Mouse (Mus musculus): Measurements from ENCODE around the gene Kremen1. TPM values are rescaled to one million over a fixed set of nuclear protein-coding genes. Genes with fewer than 3 reads are reported as not detected.

Gene Kremen1
- polyA plus RNA-seq, 1 experiment from 2014 or later = 24.2 TPM

GRCm38 (mm10) chr11:5163421-5163820 lies 97.9 kb downstream of the Kremen1 start:
- Histone ChIP-seq H3K4me2 (no peak overlapping the region), H3K36me3 (no peaks in the 10 kb centered on the region), H3K9me3 (peaks cover 4% of the 10 kb centered on the region; the same call in 1 of the 2 replicates), H3K4me3 (replicated peaks) (no peak overlapping the region), H3K9ac (replicated peaks) (no peak overlapping the region), H3K27ac (no peak overlapping the region), H3K27me3 (no peaks in the 10 kb centered on the region), H3K4me1 (replicated peaks) (peaks cover 23% of the 10 kb centered on the region)
- ATAC-seq (ENCODE audit: insufficient number of reproducible peaks, insufficient read depth, low FRiP score, low TSS enrichment, low read depth) = no peak
- 85% methylated on average over 8 of the region's 8 CpGs for WGBS

GRCm38 (mm10) chr11:5160722-5161485 lies 100.5 kb downstream of the Kremen1 start:
- H3K27me3 ChIP-seq = no peaks in the 10 kb centered on the region
- H3K36me3 ChIP-seq = no peaks in the 10 kb centered on the region

GRCm38 (mm10) chr11:5158056-5158455 lies 103.3 kb downstream of the Kremen1 start:
- WGBS = 78% methylated on average over 11 of the region's 11 CpGs
- no peak overlapping the region for H3K4me2 ChIP-seq
- H3K9ac ChIP-seq (replicated peaks) = no peak overlapping the region
- H3K27ac ChIP-seq = no peak overlapping the region
- peaks cover 4% of the 10 kb centered on the region; the same call in 1 of the 2 replicates for H3K9me3 ChIP-seq
- no peak overlapping the region for H3K4me3 ChIP-seq (replicated peaks)
- ATAC-seq (ENCODE audit: insufficient number of reproducible peaks, insufficient read depth, low FRiP score, low TSS enrichment, low read depth) = no peak
- H3K27me3 ChIP-seq = no peaks in the 10 kb centered on the region
- peaks cover 17% of the 10 kb centered on the region for H3K4me1 ChIP-seq (replicated peaks)
- no peaks in the 10 kb centered on the region for H3K36me3 ChIP-seq

More at GRCm38 (mm10) chr11:5160722-5161485, 100.5 kb downstream of the Kremen1 start:
- Histone ChIP-seq H3K4me2 (no peak overlapping the region), H3K4me1 (replicated peaks) (peaks cover 24% of the 10 kb centered on the region), H3K27ac (no peak overlapping the region), H3K9ac (replicated peaks) (no peak overlapping the region), H3K9me3 (peaks cover 4% of the 10 kb centered on the region; the same call in 1 of the 2 replicates), H3K4me3 (replicated peaks) (no peak overlapping the region)
- ATAC-seq (ENCODE audit: insufficient number of reproducible peaks, insufficient read depth, low FRiP score, low TSS enrichment, low read depth) = no peak
- 69% methylated on average over 17 of the region's 17 CpGs for WGBS

- no peak for ATAC-seq (ENCODE audit: insufficient number of reproducible peaks, insufficient read depth, low FRiP score, low TSS enrichment, low read depth)
- no peak overlapping the region for H3K4me2 ChIP-seq
- peak overlapping the region; percentile 18; the same call in 1 of the 2 replicates for H3K27ac ChIP-seq
- 31% methylated on average over 10 of the region's 10 CpGs for WGBS
- no peak overlapping the region for H3K4me3 ChIP-seq (replicated peaks)
- H3K27me3 ChIP-seq = peaks cover 16% of the 10 kb centered on the region
- no peak overlapping the region for H3K9ac ChIP-seq (replicated peaks)
- no peaks in the 10 kb centered on the region for H3K36me3 ChIP-seq
- no peaks in the 10 kb centered on the region for H3K9me3 ChIP-seq
- peaks cover 27% of the 10 kb centered on the region for H3K4me1 ChIP-seq (replicated peaks)
These were observed 106.2 kb downstream of the Kremen1 start for GRCm38 (mm10) chr11:5154961-5155805.

GRCm38 (mm10) chr11:5151680-5152337 lies 109.5 kb downstream of the Kremen1 start, which contains the start of gene Emid1:
Emid1 (minus strand) TSS chr11:5152257.
- Histone ChIP-seq H3K9ac (replicated peaks) (peak within 1 kb of the TSS; percentile 82), H3K36me3 (no peaks in the 10 kb centered on the region), H3K9me3 (no peaks in the 10 kb centered on the region), H3K27me3 (peaks cover 28% of the 10 kb centered on the region), H3K27ac (no peak within 1 kb of the TSS), H3K4me3 (replicated peaks) (peak within 1 kb of the TSS; percentile 64), H3K4me1 (replicated peaks) (peaks cover 38% of the 10 kb centered on the region), H3K4me2 (peak within 1 kb of the TSS; percentile 84)
- 1% methylated on average over 51 of the region's 53 CpGs for WGBS
- ATAC-seq (ENCODE audit: insufficient number of reproducible peaks, insufficient read depth, low FRiP score, low TSS enrichment, low read depth) = peak; percentile 52

- WGBS = 42% methylated on average over 4 of the region's 4 CpGs
- Histone ChIP-seq H3K9me3 (no peaks in the 10 kb centered on the region), H3K36me3 (no peaks in the 10 kb centered on the region), H3K4me1 (replicated peaks) (peaks cover 36% of the 10 kb centered on the region), H3K4me3 (replicated peaks) (peak overlapping the region; percentile 64), H3K27ac (no peak overlapping the region), H3K9ac (replicated peaks) (peak overlapping the region; percentile 82), H3K27me3 (peaks cover 28% of the 10 kb centered on the region), H3K4me2 (peak overlapping the region; percentile 84)
- ATAC-seq (ENCODE audit: insufficient number of reproducible peaks, insufficient read depth, low FRiP score, low TSS enrichment, low read depth) = no peak
These were observed 110.1 kb downstream of the Kremen1 start for GRCm38 (mm10) chr11:5151247-5151630.

- Histone ChIP-seq H3K4me3 (replicated peaks) (no peak overlapping the region), H3K4me1 (replicated peaks) (peaks cover 32% of the 10 kb centered on the region), H3K4me2 (peak overlapping the region; percentile 84; the same call in 1 of the 2 replicates), H3K9me3 (no peaks in the 10 kb centered on the region), H3K27me3 (peaks cover 28% of the 10 kb centered on the region), H3K9ac (replicated peaks) (no peak overlapping the region), H3K36me3 (no peaks in the 10 kb centered on the region), H3K27ac (no peak overlapping the region)
- WGBS = 66% methylated on average over 9 of the region's 9 CpGs
- no peak for ATAC-seq (ENCODE audit: insufficient number of reproducible peaks, insufficient read depth, low FRiP score, low TSS enrichment, low read depth)
These were observed 110.7 kb downstream of the Kremen1 start for GRCm38 (mm10) chr11:5150416-5151246.

- no peak overlapping the region for H3K9ac ChIP-seq (replicated peaks)
- no peaks in the 10 kb centered on the region for H3K36me3 ChIP-seq
- no peak overlapping the region for H3K4me3 ChIP-seq (replicated peaks)
- H3K9me3 ChIP-seq = no peaks in the 10 kb centered on the region
- ATAC-seq (ENCODE audit: insufficient number of reproducible peaks, insufficient read depth, low FRiP score, low TSS enrichment, low read depth) = no peak
- H3K27me3 ChIP-seq = peaks cover 28% of the 10 kb centered on the region
- H3K4me1 ChIP-seq (replicated peaks) = peaks cover 25% of the 10 kb centered on the region
- 78% methylated on average over 9 of the region's 9 CpGs for WGBS
- no peak overlapping the region for H3K4me2 ChIP-seq
- H3K27ac ChIP-seq = no peak overlapping the region
These were observed 111.4 kb downstream of the Kremen1 start for GRCm38 (mm10) chr11:5149955-5150354.

GRCm38 (mm10) chr11:5149249-5149648 lies 112.1 kb downstream of the Kremen1 start:
- H3K4me3 ChIP-seq (replicated peaks) = no peak overlapping the region
- no peaks in the 10 kb centered on the region for H3K36me3 ChIP-seq
- H3K9me3 ChIP-seq = no peaks in the 10 kb centered on the region
- H3K27me3 ChIP-seq = peaks cover 28% of the 10 kb centered on the region
- H3K4me2 ChIP-seq = no peak overlapping the region
- H3K9ac ChIP-seq (replicated peaks) = no peak overlapping the region
- no peak overlapping the region for H3K27ac ChIP-seq
- ATAC-seq (ENCODE audit: insufficient number of reproducible peaks, insufficient read depth, low FRiP score, low TSS enrichment, low read depth) = no peak
- peaks cover 21% of the 10 kb centered on the region; the same call in 1 of the 2 replicates for H3K4me1 ChIP-seq (replicated peaks)
- 44% methylated on average over 7 of the region's 7 CpGs for WGBS

GRCm38 (mm10) chr11:5145600-5145999 lies 115.8 kb downstream of the Kremen1 start:
- no peak for ATAC-seq (ENCODE audit: insufficient number of reproducible peaks, insufficient read depth, low FRiP score, low TSS enrichment, low read depth)
- no peak overlapping the region for H3K9ac ChIP-seq (replicated peaks)
- 75% methylated on average over 3 of the region's 3 CpGs for WGBS
- H3K27ac ChIP-seq = no peak overlapping the region
- no peak overlapping the region for H3K4me2 ChIP-seq
- peaks cover 15% of the 10 kb centered on the region; the same call in 1 of the 2 replicates for H3K27me3 ChIP-seq
- no peak overlapping the region for H3K4me3 ChIP-seq (replicated peaks)
- no peaks in the 10 kb centered on the region for H3K36me3 ChIP-seq
- H3K4me1 ChIP-seq (replicated peaks) = peaks cover 15% of the 10 kb centered on the region
- H3K9me3 ChIP-seq = no peaks in the 10 kb centered on the region
